Mouse (Mus musculus) monocyte, adult 5-6 weeks (primary cell): Measurements from ENCODE around the gene Nln. TPM values are rescaled to one million over a fixed set of nuclear protein-coding genes. Genes with fewer than 3 reads are reported as not detected.
A peak's percentile ranks its signal among the peaks of the same experiment; 100 is the strongest.

Experiments
- ATAC-seq: fragments of 153-309, 156-312 bp; replicated peaks from 2 replicates; pipeline ENCODE4 v1.8.0; 2017; ENCODE audit warnings: mild to moderate bottlenecking; ENCODE audit not compliant: low TSS enrichment, insufficient number of reproducible peaks, severe bottlenecking, poor library complexity, low FRiP score
- total RNA-seq: library from RNA; stranded (forward); fragments of 200-1000, 200-491, 200-594 nt; gene quantifications from 3 replicates; pipeline ENCODE4 v1.2.3, GENCODE M21; 2017

Gene Nln
- total RNA-seq, 1 experiment from 2014 or later = 84.6 TPM

DNA sequence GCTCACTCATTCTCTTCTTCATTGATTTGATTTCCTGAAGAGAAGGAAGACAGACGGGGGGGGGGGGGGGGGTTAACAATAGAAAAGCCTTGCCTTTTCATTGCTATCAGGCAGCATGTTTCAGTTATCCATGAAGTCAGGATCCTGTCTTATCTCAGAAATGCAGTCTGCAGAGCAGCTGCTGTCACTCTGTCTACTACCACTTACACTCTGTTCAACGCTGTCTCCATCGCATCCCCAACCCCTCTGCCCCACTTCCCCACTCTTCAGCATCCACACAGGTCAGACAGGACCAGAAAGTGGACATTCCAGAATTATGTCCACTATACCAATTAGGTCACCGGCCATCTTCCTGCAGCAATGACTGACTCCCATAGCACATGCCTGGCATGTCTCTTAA is 49.9 kb downstream of the Nln start:
- ATAC-seq = no peak

DNA sequence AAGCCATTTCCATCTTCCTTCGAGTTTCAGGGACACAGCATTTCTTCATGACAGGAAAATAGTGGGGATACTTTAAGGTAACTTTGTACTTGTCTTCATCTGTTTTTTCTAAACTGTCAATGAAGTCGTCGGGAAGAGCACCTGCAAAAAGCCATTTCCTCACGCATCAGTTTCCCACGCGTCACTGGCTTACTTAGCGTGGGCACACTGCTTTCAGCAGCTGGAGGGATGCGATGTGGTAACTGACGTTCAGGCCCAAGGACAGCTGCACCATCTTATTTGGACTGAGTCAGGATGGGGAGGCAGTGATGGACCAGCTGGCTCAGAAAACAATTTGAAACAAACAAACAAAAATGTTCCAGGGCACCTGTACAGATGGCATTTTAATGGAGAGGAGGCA is 50.7 kb downstream of the Nln start:
- ATAC-seq = no peak

DNA sequence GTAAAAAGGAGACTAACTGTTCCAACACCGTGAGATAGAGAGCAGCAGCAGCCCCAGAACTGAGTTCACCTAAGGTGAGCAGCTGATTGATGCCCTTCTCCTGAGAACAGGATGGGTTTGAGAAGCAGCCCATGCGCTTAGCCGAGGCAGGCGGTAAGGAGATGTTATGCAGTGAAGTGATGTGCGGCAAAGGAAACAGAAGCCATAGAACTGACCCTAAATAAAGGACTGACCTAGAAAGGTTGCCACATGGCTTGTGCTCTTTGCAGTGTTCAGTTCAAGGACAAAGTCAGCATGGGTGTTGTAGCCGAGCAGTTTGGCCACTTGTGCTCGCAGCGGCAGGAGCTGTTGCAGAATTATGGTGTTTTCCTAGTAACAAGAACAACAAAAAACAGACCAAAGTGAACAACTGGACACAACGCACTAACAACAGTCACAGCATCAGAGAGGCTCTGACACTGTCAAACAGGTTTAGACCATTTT is 57.1 kb downstream of the Nln start:
- ATAC-seq = no peak

DNA sequence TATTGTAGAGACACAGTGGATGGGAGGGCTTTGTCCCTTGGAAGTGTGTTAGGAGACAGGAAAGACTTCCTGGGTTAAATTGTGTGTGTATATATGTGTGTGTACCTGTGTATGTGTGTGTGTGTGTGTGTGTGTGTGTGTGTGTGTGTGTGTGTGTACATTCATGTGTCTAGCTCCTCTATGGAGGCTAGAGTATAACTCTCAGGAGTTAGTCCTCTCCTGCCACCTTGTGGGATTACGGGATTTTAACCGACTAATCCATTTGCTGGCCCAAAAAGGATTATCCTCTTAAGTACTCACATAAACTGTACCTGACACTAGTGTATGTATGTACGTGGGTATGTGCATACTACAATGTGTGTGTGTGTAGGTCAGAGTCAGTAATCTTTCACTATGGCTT is 60.6 kb downstream of the Nln start:
- no peak for ATAC-seq

DNA sequence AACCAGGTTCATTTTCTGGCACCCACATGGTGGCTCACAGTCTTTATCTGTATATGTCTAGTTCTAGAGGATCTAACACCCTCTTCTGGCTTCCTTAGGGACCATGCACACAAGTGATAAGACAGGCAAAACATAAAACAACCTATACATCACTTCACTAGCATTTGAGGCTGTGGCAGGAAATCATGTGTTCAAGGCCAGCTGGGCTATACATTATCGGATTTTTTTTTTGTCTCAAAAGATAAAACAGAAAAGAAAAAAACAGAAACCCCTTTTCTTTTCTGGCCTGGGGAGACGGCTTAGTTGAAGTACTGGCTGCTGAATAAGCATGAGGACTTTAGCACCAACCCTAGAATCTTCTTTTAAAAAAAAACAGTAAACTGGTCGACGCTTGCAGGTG is 64.3 kb downstream of the Nln start:
- no peak for ATAC-seq

DNA sequence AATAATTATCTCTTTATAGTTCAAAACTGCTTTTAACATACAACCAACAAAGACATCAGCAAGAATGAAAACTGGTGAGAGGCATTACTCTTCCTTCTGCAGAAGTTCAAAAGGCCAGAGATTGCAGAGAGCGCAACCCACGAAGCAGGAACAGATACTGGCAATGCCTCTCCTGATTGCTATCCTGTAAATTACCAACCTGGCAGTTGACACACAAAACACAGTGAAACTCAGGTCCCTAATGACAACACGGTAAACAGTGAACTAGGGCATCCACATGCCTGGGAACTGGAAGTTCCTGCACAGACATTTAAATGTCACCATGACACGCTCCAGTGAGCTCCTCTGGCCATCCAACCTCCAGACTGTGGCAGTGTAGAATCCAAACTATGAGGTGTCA is 65.1 kb downstream of the Nln start:
- no peak for ATAC-seq

DNA sequence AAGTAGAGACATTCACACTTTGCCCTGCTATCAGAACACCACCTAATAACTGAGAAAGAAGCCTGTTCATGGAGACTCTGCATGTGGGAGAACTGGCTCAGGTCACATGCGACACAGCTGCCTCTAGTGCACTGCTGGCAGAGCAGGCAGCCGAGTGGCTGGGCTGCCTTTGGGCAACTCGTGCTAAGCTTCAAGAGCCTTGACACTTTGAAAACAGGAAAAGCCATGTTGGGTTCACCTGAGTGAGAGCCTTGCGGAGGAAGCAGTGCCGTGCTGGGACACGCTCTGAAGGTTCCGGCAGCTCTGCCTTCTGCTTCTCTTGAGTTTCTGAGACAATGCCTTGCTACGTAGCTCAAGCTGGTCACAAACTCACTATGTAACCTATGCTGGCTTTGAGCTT is 66.7 kb downstream of the Nln start:
- ATAC-seq = no peak

DNA sequence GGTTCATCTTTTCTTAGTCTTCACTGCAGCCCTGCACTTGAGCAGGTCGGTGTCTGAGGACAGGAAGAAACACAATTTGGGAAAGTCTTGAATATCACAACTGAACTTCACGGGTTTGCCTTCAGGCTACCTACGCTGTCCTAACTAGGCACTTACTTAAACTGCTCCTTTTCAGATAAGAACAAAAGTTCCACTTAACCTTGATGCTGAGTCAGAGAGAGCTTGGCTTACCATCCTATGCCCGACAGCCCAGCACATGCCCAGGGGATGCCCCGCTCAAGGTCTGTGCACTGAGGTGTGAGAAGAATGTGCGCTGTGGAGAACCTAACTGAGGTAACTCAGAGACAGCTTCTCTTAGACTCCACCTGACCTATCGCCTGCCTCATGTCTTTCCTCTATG is 67.9 kb downstream of the Nln start:
- 0 out of 2 replicates have a peak, but pooled peaks have one; percentile 10 for ATAC-seq

DNA sequence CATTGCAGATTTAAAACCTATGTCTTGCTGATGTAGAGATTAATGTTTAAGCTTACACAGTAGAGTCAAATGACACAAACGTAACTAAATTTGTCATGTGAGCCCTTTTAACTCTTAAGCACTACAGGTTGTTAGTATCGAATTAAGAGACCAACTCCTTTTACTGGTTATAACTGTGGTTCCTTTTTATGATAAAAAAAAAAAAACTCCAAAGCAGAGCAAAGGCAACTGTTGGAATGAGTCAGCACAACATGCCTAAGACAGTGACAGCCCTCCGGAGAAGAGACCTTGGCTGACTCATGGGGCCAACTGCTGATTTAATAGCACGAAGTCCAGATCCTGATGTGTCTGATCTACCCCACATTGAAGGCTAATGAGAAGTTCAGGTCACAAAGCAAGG is 68.5 kb downstream of the Nln start:
- ATAC-seq = no peak

DNA sequence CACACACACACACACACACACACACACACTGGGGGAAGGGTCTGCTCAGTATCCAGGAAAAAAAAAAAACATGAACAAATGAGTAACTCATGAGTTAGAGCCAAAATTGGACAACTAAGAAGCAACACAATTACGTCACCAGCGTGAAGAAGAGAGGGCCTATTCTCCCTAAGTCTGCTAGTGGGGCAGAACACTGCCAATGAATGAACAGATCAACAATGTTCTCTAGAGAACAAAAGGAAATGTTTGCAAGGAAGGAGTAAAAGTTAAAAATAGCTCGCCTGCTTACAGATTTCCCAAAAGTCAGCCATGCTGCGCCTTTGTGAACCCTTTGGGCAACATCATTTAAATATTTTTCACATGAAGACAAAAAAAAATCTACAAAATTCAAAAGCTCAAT is 69.6 kb downstream of the Nln start:
- ATAC-seq = no peak

DNA sequence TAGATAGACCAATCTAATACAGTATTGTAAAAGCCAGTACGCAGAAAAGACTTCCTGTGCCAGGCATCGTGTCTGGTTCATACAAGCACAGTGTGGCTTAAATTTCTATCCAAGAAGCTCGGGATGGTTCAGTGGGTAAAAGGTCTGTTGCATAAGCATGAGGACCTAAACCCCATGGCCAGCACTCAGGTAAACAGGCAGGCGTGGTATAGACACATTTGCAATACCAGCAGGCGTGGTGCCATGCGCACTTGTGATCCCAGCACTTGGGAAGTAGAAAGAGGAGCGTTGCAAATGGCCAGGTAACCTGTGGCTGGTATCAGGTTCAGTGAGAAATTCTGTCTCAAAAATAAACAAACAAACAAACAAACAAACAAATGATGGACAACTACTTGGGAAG is 70.5 kb downstream of the Nln start:
- ATAC-seq = no peak

DNA sequence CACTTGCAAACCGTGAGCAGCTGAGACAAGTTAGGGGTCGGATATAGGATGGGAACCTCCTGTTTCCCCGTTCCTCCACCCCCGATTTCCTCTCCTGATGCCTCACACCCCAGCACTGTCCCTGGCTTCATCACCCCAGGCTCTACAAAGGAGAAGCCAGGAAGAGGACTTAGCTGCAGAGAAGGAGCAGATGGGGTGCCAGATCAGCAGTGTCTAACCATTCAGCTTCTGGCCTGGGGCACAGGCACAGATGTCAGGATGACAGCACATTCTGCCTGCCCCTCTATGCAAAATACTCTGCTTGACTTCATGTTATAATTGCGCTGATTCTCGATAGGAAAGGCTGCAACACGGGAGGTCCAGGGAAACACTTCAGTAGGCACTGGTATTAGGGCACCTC is 71.1 kb downstream of the Nln start:
- ATAC-seq = no peak

DNA sequence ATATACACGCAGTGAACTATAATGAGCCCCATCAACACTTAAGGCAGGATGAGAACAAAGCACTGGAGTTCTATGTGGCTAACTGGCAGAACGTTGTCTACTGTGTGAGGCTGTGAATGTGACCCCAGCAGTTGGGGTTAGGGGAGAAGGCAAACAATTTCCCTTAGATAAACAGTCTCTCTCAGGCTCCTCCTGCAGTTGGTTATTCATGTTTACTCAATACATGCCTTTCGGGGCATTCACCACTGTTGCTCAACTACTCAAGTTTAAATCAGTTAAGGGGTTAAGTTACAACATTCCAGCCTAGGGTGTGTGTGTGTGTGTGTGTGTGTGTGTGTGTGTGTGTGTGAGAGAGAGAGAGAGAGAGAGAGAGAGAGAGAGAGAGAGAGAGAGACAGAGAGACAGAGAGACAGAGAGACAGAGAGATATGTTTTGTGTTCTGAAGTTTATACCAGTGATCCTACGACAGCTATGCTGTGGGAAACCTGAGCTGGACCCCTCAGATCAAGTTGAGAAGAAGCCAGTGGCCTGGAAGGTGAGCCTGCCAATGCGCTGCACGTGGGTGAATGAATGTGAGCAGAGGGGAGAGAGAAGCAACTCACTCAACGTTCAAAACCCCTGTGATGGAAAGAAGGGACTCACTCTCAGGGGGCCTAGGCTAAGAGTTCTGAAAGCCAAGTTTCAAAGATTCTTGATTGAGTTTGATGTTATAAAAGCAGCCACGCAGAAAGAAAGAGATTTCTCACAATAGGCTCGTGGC is 71.7 kb downstream of the Nln start:
- no peak for ATAC-seq

DNA sequence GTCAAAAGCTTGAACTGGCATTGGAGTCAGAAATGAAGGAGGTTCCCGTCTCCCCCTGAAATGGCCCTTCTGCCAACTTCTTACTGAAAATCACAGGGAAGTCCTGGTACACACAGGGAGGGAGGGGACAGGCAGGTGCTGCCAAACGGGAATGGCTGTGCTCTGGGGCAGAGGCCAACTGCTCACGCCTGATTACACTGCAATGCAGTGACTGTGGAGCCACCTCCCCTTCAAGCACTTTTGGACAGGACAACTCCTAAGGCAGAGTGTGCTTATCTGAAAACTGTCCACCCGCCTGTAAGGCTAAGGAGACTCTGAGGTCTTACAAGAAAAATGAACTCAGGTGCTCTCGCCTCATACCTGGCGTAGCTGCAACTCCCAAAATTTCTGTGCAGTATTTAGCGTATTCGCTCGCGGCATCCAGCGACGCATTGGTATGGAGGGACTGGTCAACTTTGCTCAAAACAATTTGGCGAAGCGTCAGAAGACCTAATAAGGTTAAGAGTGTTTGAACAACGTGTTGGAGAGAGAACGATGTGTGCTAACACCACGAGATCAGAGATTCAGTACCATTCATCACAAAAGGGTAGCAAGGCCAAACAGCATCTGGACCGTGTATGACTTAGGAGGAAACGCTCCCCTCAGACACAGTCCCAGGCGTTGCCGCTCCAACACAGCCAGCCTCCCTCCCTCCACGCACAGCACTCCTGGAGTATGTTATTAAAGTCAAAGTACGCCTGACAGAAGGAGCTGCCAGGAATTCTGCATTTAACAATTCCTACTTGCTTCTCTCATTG is 72.7 kb downstream of the Nln start:
- ATAC-seq = no peak

DNA sequence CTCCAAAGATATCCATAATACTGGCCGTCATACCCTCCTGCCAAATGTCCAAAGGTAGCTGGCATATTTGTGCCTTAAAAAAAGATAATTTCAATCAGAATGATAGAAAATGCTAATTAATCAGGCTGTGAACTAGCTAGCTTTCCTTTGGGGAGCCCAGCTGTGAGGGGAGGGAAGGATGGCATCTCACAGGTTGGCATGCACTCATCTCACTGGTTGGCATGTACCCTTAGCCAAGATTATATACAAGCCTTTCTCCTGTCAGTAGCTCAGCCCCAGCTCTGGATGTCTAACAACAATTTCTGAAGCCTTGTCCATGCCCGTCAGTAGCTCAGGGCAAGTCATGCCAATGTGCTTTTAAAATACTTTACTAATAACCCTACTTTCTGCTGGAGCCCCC is 73.8 kb downstream of the Nln start:
- no peak for ATAC-seq

DNA sequence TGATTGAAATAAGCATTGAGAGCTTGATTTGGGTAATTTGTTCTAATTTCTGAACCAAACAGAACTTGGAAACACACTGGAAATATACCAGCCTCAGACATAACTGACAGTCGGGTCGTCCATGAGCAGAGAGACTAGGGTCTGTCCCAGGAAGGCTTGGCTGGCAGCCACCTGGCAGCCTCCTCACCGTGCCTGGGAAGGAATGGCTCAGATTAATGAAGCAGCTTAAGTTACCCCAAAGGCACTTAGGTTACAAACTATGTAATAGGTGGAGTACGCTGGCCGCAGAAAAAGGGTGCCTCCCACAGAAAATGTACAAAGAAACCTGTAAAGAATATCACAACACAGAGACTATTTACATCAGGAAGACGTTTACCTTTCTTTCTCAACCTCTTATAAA is 74.6 kb downstream of the Nln start:
- no peak for ATAC-seq

DNA sequence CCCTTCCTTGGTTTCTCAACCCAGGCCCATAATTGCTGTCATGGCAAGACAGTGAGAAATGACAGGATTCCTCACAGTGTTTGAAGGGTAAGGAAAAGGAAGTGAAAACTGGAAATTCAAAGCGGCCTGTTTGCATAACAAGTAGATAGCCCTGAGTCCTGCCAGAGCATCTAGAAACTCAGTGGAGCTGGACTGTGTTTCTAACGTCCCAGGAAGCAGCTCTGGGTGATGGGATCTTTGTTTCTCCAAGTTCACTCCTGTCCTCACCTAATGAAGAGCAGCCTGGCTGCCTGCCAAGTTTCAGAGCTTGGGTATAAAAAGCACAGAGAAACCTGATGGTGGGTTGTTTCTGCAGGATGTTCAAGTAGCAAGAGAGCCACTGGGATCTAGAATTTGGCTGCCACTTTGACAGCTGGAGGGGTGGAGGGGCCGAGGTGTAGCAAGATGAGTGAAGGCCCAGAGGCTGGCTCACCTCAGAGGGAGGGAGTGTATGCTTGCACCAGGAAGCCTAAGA is 76.7 kb downstream of the Nln start:
- 0 out of 2 replicates have a peak, but pooled peaks have one; percentile 42 for ATAC-seq

DNA sequence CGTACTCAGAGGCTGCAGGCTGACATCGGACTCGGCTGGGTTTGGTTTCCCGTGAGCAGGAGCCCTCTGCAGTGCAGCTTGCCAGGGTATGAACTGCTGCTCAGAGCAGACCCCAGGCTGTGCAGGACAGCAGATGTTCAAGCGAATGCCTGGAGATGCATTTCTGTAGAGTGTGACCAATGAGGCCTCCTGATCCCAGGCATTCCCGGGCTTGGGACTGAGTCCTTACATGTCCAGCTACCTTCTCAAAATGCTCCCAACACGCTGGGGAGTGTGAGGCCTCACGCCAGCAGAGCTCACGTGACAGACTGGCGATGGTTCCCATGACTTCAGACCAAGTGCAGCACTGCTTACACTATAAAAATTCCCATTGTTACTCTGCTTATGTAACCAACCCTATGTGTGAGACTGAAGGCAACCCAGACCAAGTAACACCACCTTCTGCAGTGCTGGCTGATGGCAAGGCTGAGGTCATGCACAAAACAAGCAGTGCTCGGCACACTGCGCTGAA is 77.5 kb downstream of the Nln start:
- no peak for ATAC-seq

DNA sequence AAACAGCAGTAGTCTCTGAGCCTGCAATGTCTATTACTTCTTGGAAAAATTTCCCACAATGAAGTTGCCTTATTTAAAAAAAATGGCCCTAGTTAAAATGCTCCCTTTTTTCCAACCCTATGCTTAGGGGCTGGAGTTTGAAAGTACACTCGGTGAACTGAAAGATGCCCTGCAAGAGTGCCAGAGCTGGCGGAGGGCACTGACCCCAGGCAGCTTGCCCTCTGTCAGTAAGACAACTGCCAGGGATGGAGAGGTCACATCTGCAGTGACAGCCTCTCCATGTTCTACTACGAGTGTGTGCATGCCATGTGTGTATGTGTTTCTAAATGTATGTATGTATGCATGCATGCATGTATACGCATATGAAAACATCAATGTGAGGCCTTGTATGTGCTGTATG is 78.5 kb downstream of the Nln start:
- ATAC-seq = no peak

DNA sequence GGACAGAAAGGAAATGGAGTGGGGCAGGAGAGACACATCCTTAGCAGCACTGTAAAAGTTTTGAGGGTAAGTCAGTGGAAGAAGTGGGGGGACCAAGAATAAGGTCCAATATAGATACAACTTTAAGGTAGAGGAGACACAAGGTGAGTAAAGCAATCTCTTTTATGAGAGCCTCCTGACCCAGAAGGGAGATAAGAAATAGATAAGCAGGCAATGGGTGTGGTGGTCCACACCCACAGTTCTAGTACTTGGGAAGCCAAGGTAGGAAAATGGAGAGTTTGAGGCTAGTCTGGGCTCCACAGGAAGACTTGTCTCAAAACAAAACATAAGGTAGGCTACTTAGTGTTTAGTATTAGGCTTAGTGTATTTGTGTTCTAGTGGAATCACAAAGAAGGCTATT is 79.9 kb downstream of the Nln start:
- no peak for ATAC-seq
